Mouse (Mus musculus) forebrain, embryonic 14.5 days (tissue): ENCODE data around the gene Kank2. TPM values are rescaled to one million over a fixed set of nuclear protein-coding genes. Genes with fewer than 3 reads are reported as not detected.

Experiments
- ATAC-seq: fragments of 200-750 bp; cut with Nextera tagmentation; 2 replicates; pipeline ENCODE4 v1.8.0; 2017; ENCODE audit warnings: mild to moderate bottlenecking, moderate library complexity
- DNase-seq: peaks from one replicate; pipeline ENCODE4 v3.0.0-alpha.2; 2015; ENCODE audit warnings: low spot score
- H3K27ac ChIP-seq: fragments of 300-500 bp; sonication (generic); 2 replicates; pipeline ENCODE4 v1.5.1; 2014; ENCODE audit warnings: low read depth, mild to moderate bottlenecking, control low read depth, low read length, moderate library complexity
- H3K27me3 ChIP-seq: fragments of 300-500 bp; sonication (generic); replicated peaks from 2 replicates; pipeline ENCODE4 v1.6.1; 2014; ENCODE audit warnings: low read length, control low read depth, mixed read lengths; ENCODE audit not compliant: control insufficient read depth, insufficient read depth
- H3K36me3 ChIP-seq: fragments of 300-500 bp; sonication (generic); 2 replicates; pipeline ENCODE4 v1.6.1; 2014; ENCODE audit warnings: low read length, control low read depth; ENCODE audit not compliant: control insufficient read depth, insufficient read depth
- H3K4me1 ChIP-seq: fragments of 300-500 bp; sonication (generic); 2 replicates; pipeline ENCODE4 v1.6.1; 2014; ENCODE audit warnings: antibody characterized with exemption, low read length, control low read depth; ENCODE audit not compliant: control insufficient read depth, insufficient read depth
- H3K4me2 ChIP-seq: fragments of 300-500 bp; sonication (generic); 2 replicates; pipeline ENCODE4 v1.6.1; 2014; ENCODE audit warnings: mild to moderate bottlenecking, control low read depth, low read length
- H3K4me3 ChIP-seq: fragments of 300-500 bp; sonication (generic); 2 replicates; pipeline ENCODE4 v1.5.1; 2014; ENCODE audit warnings: low read depth, low read length, control low read depth
- H3K9ac ChIP-seq: fragments of 300-500 bp; sonication (generic); 2 replicates; pipeline ENCODE4 v1.6.1; 2014; ENCODE audit warnings: mild to moderate bottlenecking, low read length, control low read depth, moderate library complexity
- H3K9me3 ChIP-seq: fragments of 300-500 bp; sonication (generic); replicated peaks from 2 replicates; pipeline ENCODE4 v1.6.1; 2016; ENCODE audit warnings: low read length, control low read depth, mixed read lengths; ENCODE audit not compliant: control insufficient read depth
- WGBS: fragments of 180-500 bp; shearing (Covaris S2); extraction: QIAGEN DNeasy Blood & Tissue Kit; methylation state at CpG from one replicate; pipeline ENCODE4 v1.1.7; 2014; 5-methylcytosine and 5-hydroxymethylcytosine counted together
- polyA plus RNA-seq: library from polyadenylated mRNA; unstranded; fragments of >200 nt; fragmentation: Nextera tagmentation; extraction: Ambion mirVana; gene quantifications from 2 replicates; pipeline ENCODE4 v1.2.1, GENCODE M21; 2014

Kank2 gene
- polyA plus RNA-seq, 1 experiment from 2014 or later = 0.99 TPM

DNA sequence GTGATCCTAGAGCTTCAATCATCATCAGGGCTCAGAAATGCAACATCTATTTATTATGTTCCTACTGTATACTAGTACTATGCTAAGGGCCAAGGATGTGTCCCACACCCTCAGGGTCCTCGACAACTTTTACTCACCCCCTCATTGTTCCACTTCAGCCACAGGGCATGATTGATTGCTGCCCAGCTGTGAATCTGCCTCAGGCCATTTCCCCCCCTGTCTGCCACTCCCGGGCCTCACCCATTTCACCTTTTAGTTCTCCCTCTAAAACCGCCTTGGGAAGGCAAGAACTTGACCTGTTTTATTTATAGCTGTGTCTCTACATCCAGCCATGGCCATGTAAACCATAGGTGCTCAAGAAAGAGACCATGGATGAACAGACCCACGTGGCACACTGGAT is 25.4 kb upstream of the Kank2 start:
- Histone ChIP-seq H3K4me2 (no peak overlapping the region), H3K9me3 (no peaks in the 10 kb centered on the region), H3K27me3 (no peaks in the 10 kb centered on the region), H3K4me1 (no peaks in the 10 kb centered on the region), H3K9ac (no peak overlapping the region), H3K36me3 (no peaks in the 10 kb centered on the region), H3K27ac (no peak overlapping the region), H3K4me3 (no peak overlapping the region)
- ATAC-seq = no peak
- 68% methylated on average over 4 of the region's 4 CpGs for WGBS
- DNase-seq = no peak

GRCm38 (mm10) chr9:21822686-21823085 is 24.1 kb upstream of the Kank2 start:
- Histone ChIP-seq H3K9ac (no peak overlapping the region), H3K27ac (no peak overlapping the region), H3K4me2 (no peak overlapping the region), H3K4me3 (no peak overlapping the region), H3K4me1 (no peaks in the 10 kb centered on the region), H3K9me3 (no peaks in the 10 kb centered on the region), H3K36me3 (no peaks in the 10 kb centered on the region), H3K27me3 (no peaks in the 10 kb centered on the region)
- ATAC-seq = no peak
- no peak for DNase-seq
- WGBS = 81% methylated on average over 6 of the region's 6 CpGs

GRCm38 (mm10) chr9:21820183-21820582 is 21.6 kb upstream of the Kank2 start:
- 89% methylated on average over 12 of the region's 12 CpGs for WGBS
- H3K4me3 ChIP-seq = no peak overlapping the region
- no peaks in the 10 kb centered on the region for H3K4me1 ChIP-seq
- H3K36me3 ChIP-seq = no peaks in the 10 kb centered on the region
- no peaks in the 10 kb centered on the region for H3K9me3 ChIP-seq
- no peak overlapping the region for H3K27ac ChIP-seq
- DNase-seq (no peak), ATAC-seq (no peak)
- H3K9ac ChIP-seq = no peak overlapping the region
- no peaks in the 10 kb centered on the region for H3K27me3 ChIP-seq
- no peak overlapping the region for H3K4me2 ChIP-seq

GRCm38 (mm10) chr9:21819181-21819729 is 20.7 kb upstream of the Kank2 start:
- WGBS = 86% methylated on average over 2 of the region's 2 CpGs
- H3K9me3 ChIP-seq = no peaks in the 10 kb centered on the region
- no peak overlapping the region for H3K4me3 ChIP-seq
- H3K4me1 ChIP-seq = no peaks in the 10 kb centered on the region
- H3K27ac ChIP-seq = peak overlapping the region; percentile 33; the same call in 1 of the 2 replicates
- DNase-seq (peak; percentile 47), ATAC-seq (peak; percentile 50; the same call in 1 of the 2 replicates)
- H3K36me3 ChIP-seq = 0 out of 2 replicates have a peak, but pooled peaks cover 1% of the 10 kb centered on the region
- no peaks in the 10 kb centered on the region for H3K27me3 ChIP-seq
- H3K9ac ChIP-seq = no peak overlapping the region
- no peak overlapping the region for H3K4me2 ChIP-seq

GRCm38 (mm10) chr9:21818561-21818960 is 20.0 kb upstream of the Kank2 start:
- Histone ChIP-seq H3K4me2 (no peak overlapping the region), H3K9ac (no peak overlapping the region), H3K4me3 (no peak overlapping the region), H3K27me3 (no peaks in the 10 kb centered on the region), H3K9me3 (no peaks in the 10 kb centered on the region), H3K27ac (no peak overlapping the region), H3K36me3 (0 out of 2 replicates have a peak, but pooled peaks cover 4% of the 10 kb centered on the region), H3K4me1 (no peaks in the 10 kb centered on the region)
- DNase-seq (no peak), ATAC-seq (no peak)
- WGBS = 92% methylated on average over 6 of the region's 6 CpGs

GRCm38 (mm10) chr9:21818125-21818524 is 19.6 kb upstream of the Kank2 start:
- 77% methylated on average over 4 of the region's 4 CpGs for WGBS
- no peak for DNase-seq
- Histone ChIP-seq H3K27me3 (no peaks in the 10 kb centered on the region), H3K4me1 (no peaks in the 10 kb centered on the region), H3K4me3 (no peak overlapping the region), H3K36me3 (0 out of 2 replicates have a peak, but pooled peaks cover 4% of the 10 kb centered on the region), H3K9ac (no peak overlapping the region), H3K27ac (no peak overlapping the region), H3K4me2 (no peak overlapping the region), H3K9me3 (no peaks in the 10 kb centered on the region)
- ATAC-seq = no peak

GRCm38 (mm10) chr9:21816716-21817305 is 18.3 kb upstream of the Kank2 start:
- H3K36me3 ChIP-seq = 0 out of 2 replicates have a peak, but pooled peaks cover 4% of the 10 kb centered on the region
- H3K9me3 ChIP-seq = no peaks in the 10 kb centered on the region
- no peak overlapping the region for H3K27ac ChIP-seq
- WGBS = 76% methylated on average over 9 of the region's 9 CpGs
- H3K4me2 ChIP-seq = no peak overlapping the region
- no peak for DNase-seq
- ATAC-seq = no peak
- no peak overlapping the region for H3K4me3 ChIP-seq
- no peaks in the 10 kb centered on the region for H3K27me3 ChIP-seq
- no peak overlapping the region for H3K9ac ChIP-seq
- H3K4me1 ChIP-seq = no peaks in the 10 kb centered on the region

DNA sequence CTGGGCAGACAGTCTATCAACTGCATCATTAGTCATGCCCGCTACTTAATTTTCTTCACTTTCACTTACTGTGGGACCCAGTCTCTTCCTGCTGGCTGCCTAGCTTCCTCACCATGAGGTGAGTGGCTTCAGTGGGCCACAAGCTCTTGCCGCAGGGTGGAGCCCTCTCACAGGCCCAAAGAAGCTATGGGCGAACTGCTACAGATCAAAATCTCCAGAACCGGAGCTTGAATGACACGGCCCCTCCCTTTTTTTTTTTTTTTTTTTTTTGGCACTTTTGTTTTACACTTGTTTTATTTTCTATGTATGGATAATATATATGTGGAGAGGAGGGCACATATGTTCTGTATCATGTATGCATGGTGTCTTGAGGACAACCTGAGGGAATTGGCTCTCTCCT is 12.6 kb upstream of the Kank2 start:
- 84% methylated on average over 5 of the region's 5 CpGs for WGBS
- ATAC-seq (no peak), DNase-seq (no peak)
- Histone ChIP-seq H3K36me3 (0 out of 2 replicates have a peak, but pooled peaks cover 4% of the 10 kb centered on the region), H3K4me3 (no peak overlapping the region), H3K27me3 (no peaks in the 10 kb centered on the region), H3K9me3 (no peaks in the 10 kb centered on the region), H3K4me2 (no peak overlapping the region), H3K9ac (no peak overlapping the region), H3K27ac (no peak overlapping the region), H3K4me1 (no peaks in the 10 kb centered on the region)

GRCm38 (mm10) chr9:21808561-21808960 is 10.0 kb upstream of the Kank2 start:
- 59% methylated on average over 3 of the region's 3 CpGs for WGBS
- DNase-seq (no peak), ATAC-seq (no peak)
- no peak overlapping the region for H3K9ac ChIP-seq
- H3K27me3 ChIP-seq = no peaks in the 10 kb centered on the region
- no peaks in the 10 kb centered on the region for H3K4me1 ChIP-seq
- no peak overlapping the region for H3K4me3 ChIP-seq
- H3K4me2 ChIP-seq = no peak overlapping the region
- H3K27ac ChIP-seq = no peak overlapping the region
- no peaks in the 10 kb centered on the region for H3K9me3 ChIP-seq
- H3K36me3 ChIP-seq = no peaks in the 10 kb centered on the region
